Comparison of ENCODE assay signal across 8 mouse cellular contexts in genomic region chr9:92610628-92611267, GRCm38 (mm10).
DNase-seq lines count a peak whose midpoint lies in the region; ATAC-seq and TF ChIP-seq lines count a peak whose summit lies in the region.

No protein-coding gene starts in this region.

- DNase-seq in forebrain, embryonic 10.5 days (ENCODE audit: extremely low spot score, low spot score): no peak
- peak; percentile 78 for DNase-seq in testis, postnatal 10 days (ENCODE audit: low spot score)
- DNase-seq in testis, postnatal 14 days (ENCODE audit: low spot score): no peak
- peak; percentile 21 for DNase-seq in liver, postnatal 0 days
- DNase-seq in thymus, postnatal 0 days (ENCODE audit: low spot score): peak; percentile 33

- peak; percentile 63 for TF ChIP-seq CTCF in liver, postnatal 0 days (IDR thresholded peaks at IDR 0.05; ENCODE audit: low read depth)

- no peak overlapping the region for H3K4me3 ChIP-seq in forebrain, embryonic 13.5 days
- H3K4me3 ChIP-seq in forebrain, embryonic 10.5 days: no peak overlapping the region
- no peak overlapping the region for H3K4me3 ChIP-seq in hindbrain, embryonic 16.5 days (ENCODE audit: low read length)
- H3K4me3 ChIP-seq in liver, postnatal 0 days (ENCODE audit: low read depth, low read length): no peak overlapping the region

- H3K9ac ChIP-seq in forebrain, embryonic 13.5 days: no peak overlapping the region
- no peak overlapping the region for H3K9ac ChIP-seq in hindbrain, embryonic 16.5 days (ENCODE audit: low read depth, low read length)
- H3K9ac ChIP-seq in liver, postnatal 0 days (replicated peaks): no peak overlapping the region

- peak; percentile 68; the same call in 1 of the 2 replicates for ATAC-seq in forebrain, embryonic 13.5 days
- peak; percentile 83 for ATAC-seq in common myeloid progenitor, adult 5-6 weeks (replicated peaks; ENCODE audit: low read depth, poor library complexity, severe bottlenecking)
- ATAC-seq in hindbrain, embryonic 16.5 days: peak; percentile 60; the same call in 1 of the 2 replicates
- no peak for ATAC-seq in liver, postnatal 0 days

- 70% methylated on average over 9 of the region's 9 CpGs for whole genome bisulfite sequencing in forebrain, embryonic 13.5 days
- 72% methylated on average over 9 of the region's 9 CpGs for WGBS in forebrain, embryonic 10.5 days
- WGBS in hindbrain, embryonic 16.5 days: 69% methylated on average over 9 of the region's 9 CpGs
- WGBS in liver, postnatal 0 days (ENCODE audit: insufficient replicate concordance): 63% methylated on average over 9 of the region's 9 CpGs

- no peaks in the 10 kb centered on the region for H3K4me1 ChIP-seq in forebrain, embryonic 13.5 days
- H3K4me1 ChIP-seq in forebrain, embryonic 10.5 days: no peaks in the 10 kb centered on the region
- no peaks in the 10 kb centered on the region for H3K4me1 ChIP-seq in hindbrain, embryonic 16.5 days (ENCODE audit: control insufficient read depth, insufficient read depth, low read depth, low read length)
- no peaks in the 10 kb centered on the region for H3K4me1 ChIP-seq in liver, postnatal 0 days (ENCODE audit: insufficient read depth)

- H3K36me3 ChIP-seq in forebrain, embryonic 13.5 days (ENCODE audit: poor library complexity, severe bottlenecking): 0 out of 2 replicates have a peak, but pooled peaks cover 7% of the 10 kb centered on the region
- peaks cover 16% of the 10 kb centered on the region for H3K36me3 ChIP-seq in forebrain, embryonic 10.5 days (replicated peaks)
- H3K36me3 ChIP-seq in hindbrain, embryonic 16.5 days (ENCODE audit: control insufficient read depth, insufficient read depth, low read length): no peaks in the 10 kb centered on the region
- H3K36me3 ChIP-seq in liver, postnatal 0 days (replicated peaks; ENCODE audit: insufficient read depth, low read length): no peaks in the 10 kb centered on the region

- no peak overlapping the region for H3K27ac ChIP-seq in forebrain, embryonic 13.5 days
- no peak overlapping the region for H3K27ac ChIP-seq in forebrain, embryonic 10.5 days
- H3K27ac ChIP-seq in hindbrain, embryonic 16.5 days (ENCODE audit: low read depth, low read length): no peak overlapping the region
- H3K27ac ChIP-seq in liver, postnatal 0 days (ENCODE audit: low read depth): no peak overlapping the region

- no peak overlapping the region for H3K4me2 ChIP-seq in forebrain, embryonic 13.5 days
- no peak overlapping the region for H3K4me2 ChIP-seq in hindbrain, embryonic 16.5 days (ENCODE audit: low read length)
- H3K4me2 ChIP-seq in liver, postnatal 0 days (ENCODE audit: low read depth, low read length): no peak overlapping the region

- TF ChIP-seq EP300 in liver, postnatal 0 days (IDR thresholded peaks at IDR 0.05; ENCODE audit: low read depth): no peak

- H3K27me3 ChIP-seq in forebrain, embryonic 13.5 days: no peaks in the 10 kb centered on the region
- H3K27me3 ChIP-seq in forebrain, embryonic 10.5 days (ENCODE audit: poor library complexity, severe bottlenecking): no peaks in the 10 kb centered on the region
- no peaks in the 10 kb centered on the region for H3K27me3 ChIP-seq in hindbrain, embryonic 16.5 days (replicated peaks; ENCODE audit: control insufficient read depth, insufficient read depth, low read length)
- H3K27me3 ChIP-seq in liver, postnatal 0 days (ENCODE audit: insufficient read depth, low read length): no peaks in the 10 kb centered on the region

- H3K9me3 ChIP-seq in forebrain, embryonic 13.5 days (replicated peaks): no peaks in the 10 kb centered on the region
- no peaks in the 10 kb centered on the region for H3K9me3 ChIP-seq in forebrain, embryonic 10.5 days
- no peaks in the 10 kb centered on the region for H3K9me3 ChIP-seq in hindbrain, embryonic 16.5 days (ENCODE audit: control insufficient read depth, low read length)
- no peaks in the 10 kb centered on the region for H3K9me3 ChIP-seq in liver, postnatal 0 days (ENCODE audit: low read length)

Comparison
In these comparisons a context has a peak if more than half of its experiments do, and no peak if none do; other contexts are left out.
1. DNase-seq: peak in testis, postnatal 10 days (single experiment), liver, postnatal 0 days (single experiment) and thymus, postnatal 0 days (single experiment); none in forebrain, embryonic 10.5 days (single experiment) and testis, postnatal 14 days (single experiment).